ENCODE assay signal across 8 mouse cellular contexts in genomic region chr14:62389729-62390536, GRCm38 (mm10).
A peak's percentile ranks its signal among the peaks of the same experiment; 100 is the strongest.
DNase-seq lines count a peak whose midpoint lies in the region; ATAC-seq and TF ChIP-seq lines count a peak whose summit lies in the region.

No protein-coding gene starts in this region.

- peaks cover 5% of the 10 kb centered on the region; the same call in 1 of the 2 replicates for H3K4me1 ChIP-seq in lung, embryonic 14.5 days (ENCODE audit: insufficient read depth)
- H3K4me1 ChIP-seq in neural tube, embryonic 13.5 days (replicated peaks), result peaks cover 23% of the 10 kb centered on the region

- no peaks in the 10 kb centered on the region for H3K9me3 ChIP-seq in lung, embryonic 14.5 days (ENCODE audit: low read depth, low read length)
- H3K9me3 ChIP-seq in neural tube, embryonic 13.5 days, result no peaks in the 10 kb centered on the region

- DNase-seq in lung, embryonic 14.5 days, result peak; percentile 22
- no peak for DNase-seq in lung, postnatal 36 days
- DNase-seq in cerebellum, postnatal 25 days, result peak; percentile 82 to 90
- DNase-seq in frontal cortex, postnatal 36 days (ENCODE audit: low spot score in 2 of 2), result peak; percentile 26 to 33
- no peak for DNase-seq in thymus, postnatal 4 days
- no peak for DNase-seq in spleen, postnatal 36 days (ENCODE audit: low spot score in 2 of 2)
- no peak for DNase-seq in spleen, postnatal 14 days (ENCODE audit: low spot score in 2 of 2)

- no peak for TF ChIP-seq CTCF in lung, embryonic 14.5 days (IDR thresholded peaks at IDR 0.05; ENCODE audit: low read depth)

- H3K4me3 ChIP-seq in lung, embryonic 14.5 days (ENCODE audit: low read depth, low read length), result no peak overlapping the region
- no peak overlapping the region for H3K4me3 ChIP-seq in neural tube, embryonic 13.5 days

- H3K27me3 ChIP-seq in lung, embryonic 14.5 days (ENCODE audit: insufficient read depth, low read length), result no peaks in the 10 kb centered on the region
- no peaks in the 10 kb centered on the region for H3K27me3 ChIP-seq in neural tube, embryonic 13.5 days

- 73% methylated on average over 9 of the region's 9 CpGs for WGBS in lung, embryonic 14.5 days
- WGBS in neural tube, embryonic 13.5 days, result 74% methylated on average over 9 of the region's 9 CpGs

- no peak overlapping the region for H3K9ac ChIP-seq in lung, embryonic 14.5 days
- H3K9ac ChIP-seq in neural tube, embryonic 13.5 days, result no peak overlapping the region

- H3K4me2 ChIP-seq in lung, embryonic 14.5 days, result no peak overlapping the region
- H3K4me2 ChIP-seq in neural tube, embryonic 13.5 days, result no peak overlapping the region

- H3K27ac ChIP-seq in lung, embryonic 14.5 days (ENCODE audit: low read depth), result no peak overlapping the region
- H3K27ac ChIP-seq in neural tube, embryonic 13.5 days (replicated peaks), result peak overlapping the region; percentile 62; the same call in 1 of the 2 replicates

- no peaks in the 10 kb centered on the region for H3K36me3 ChIP-seq in lung, embryonic 14.5 days (ENCODE audit: insufficient read depth)
- no peaks in the 10 kb centered on the region for H3K36me3 ChIP-seq in neural tube, embryonic 13.5 days

- no peak for ATAC-seq in lung, embryonic 14.5 days (ENCODE audit: insufficient read depth)
- no peak for ATAC-seq in neural tube, embryonic 13.5 days (ENCODE audit: low read depth)

Comparison
In these comparisons a context has a peak if more than half of its experiments do, and no peak if none do; other contexts are left out.
1. DNase-seq: peak in lung, embryonic 14.5 days (single experiment), cerebellum, postnatal 25 days (2 of 2) and frontal cortex, postnatal 36 days (2 of 2); none in lung, postnatal 36 days (single experiment), thymus, postnatal 4 days (single experiment), spleen, postnatal 36 days (0 of 2) and spleen, postnatal 14 days (0 of 2).